Mouse (Mus musculus) midbrain, embryonic 15.5 days (tissue): Measurements from ENCODE around the gene Gcn1l1. TPM values are rescaled to one million over a fixed set of nuclear protein-coding genes. Genes with fewer than 3 reads are reported as not detected.
A peak's percentile ranks its signal among the peaks of the same experiment; 100 is the strongest.

Source experiments
- ATAC-seq: fragments of 200-750 bp; cut with Nextera tagmentation; replicated peaks from 2 replicates; pipeline ENCODE4 v1.8.0; 2017; ENCODE audit warnings: moderate TSS enrichment
- H3K27ac ChIP-seq: fragments of 300-500 bp; sonication (generic); 2 replicates; pipeline ENCODE4 v1.5.1; 2015; ENCODE audit warnings: mild to moderate bottlenecking, inconsistent platforms
- H3K27me3 ChIP-seq: fragments of 300-500 bp; sonication (generic); replicated peaks from 2 replicates; pipeline ENCODE4 v1.6.1; 2015; ENCODE audit warnings: inconsistent platforms
- H3K36me3 ChIP-seq: fragments of 300-500 bp; sonication (generic); replicated peaks from 2 replicates; pipeline ENCODE4 v1.6.1; 2015; ENCODE audit warnings: inconsistent platforms
- H3K4me1 ChIP-seq: fragments of 300-500 bp; sonication (generic); 2 replicates; pipeline ENCODE4 v1.6.1; 2015; ENCODE audit warnings: inconsistent platforms
- H3K4me2 ChIP-seq: fragments of 300-500 bp; sonication (generic); 2 replicates; pipeline ENCODE4 v1.6.1; 2015; ENCODE audit warnings: inconsistent platforms, mild to moderate bottlenecking, moderate library complexity
- H3K4me3 ChIP-seq: fragments of 300-500 bp; sonication (generic); 2 replicates; pipeline ENCODE4 v1.5.1; 2015; ENCODE audit warnings: mild to moderate bottlenecking, inconsistent platforms
- H3K9ac ChIP-seq: fragments of 300-500 bp; sonication (generic); 2 replicates; pipeline ENCODE4 v1.6.1; 2015; ENCODE audit warnings: mild to moderate bottlenecking, inconsistent platforms
- H3K9me3 ChIP-seq: fragments of 300-500 bp; sonication (generic); 2 replicates; pipeline ENCODE4 v1.6.1; 2016; ENCODE audit warnings: inconsistent platforms
- WGBS: fragments of 180-500 bp; shearing (Covaris S2); methylation state at CpG from one replicate; pipeline ENCODE4 v1.1.7; 2015; ENCODE audit warnings: mixed read lengths; 5-methylcytosine and 5-hydroxymethylcytosine counted together
- polyA plus RNA-seq: library from polyadenylated mRNA; unstranded; fragments of >200 nt; fragmentation: Nextera tagmentation; extraction: Ambion mirVana; gene quantifications from 2 replicates; pipeline ENCODE4 v1.2.1, GENCODE M21; 2015

Gene Gcn1l1
- polyA plus RNA-seq, 1 experiment from 2014 or later = 53.4 TPM

DNA sequence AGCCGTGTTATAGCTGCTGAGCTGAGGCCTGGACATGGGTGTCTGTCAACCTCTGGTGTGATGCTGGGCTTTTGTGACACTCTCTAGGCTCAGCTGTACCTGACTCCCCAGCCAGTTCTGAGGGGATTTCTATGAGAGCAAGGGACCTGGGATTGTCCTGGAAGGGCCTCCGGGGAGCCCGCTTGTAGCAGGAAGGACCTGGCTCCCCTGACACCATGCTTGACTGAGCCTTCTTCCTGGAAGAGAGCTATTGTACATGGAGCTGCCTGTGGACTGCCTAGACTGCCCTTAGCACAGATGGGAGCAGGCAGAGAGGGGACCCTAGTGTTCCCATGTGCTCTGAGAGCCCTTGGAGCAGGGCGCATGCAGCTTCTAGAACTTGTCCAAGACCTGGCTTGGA is 39.6 kb upstream of the Gcn1l1 start:
- Histone ChIP-seq H3K27me3 (no peaks in the 10 kb centered on the region), H3K27ac (no peak overlapping the region), H3K4me3 (no peak overlapping the region), H3K4me2 (no peak overlapping the region), H3K9ac (no peak overlapping the region), H3K36me3 (no peaks in the 10 kb centered on the region), H3K4me1 (peaks cover 12% of the 10 kb centered on the region; the same call in 1 of the 2 replicates), H3K9me3 (no peaks in the 10 kb centered on the region)
- ATAC-seq = no peak
- 93% methylated on average over 4 of the region's 4 CpGs for WGBS

- Histone ChIP-seq H3K27ac (no peak overlapping the region), H3K9me3 (no peaks in the 10 kb centered on the region), H3K4me1 (peaks cover 12% of the 10 kb centered on the region), H3K36me3 (no peaks in the 10 kb centered on the region), H3K4me3 (no peak overlapping the region), H3K9ac (no peak overlapping the region), H3K4me2 (no peak overlapping the region), H3K27me3 (no peaks in the 10 kb centered on the region)
- no peak for ATAC-seq
- 74% methylated on average over 9 of the region's 9 CpGs for WGBS
These were observed 39.1 kb upstream of the Gcn1l1 start for GRCm38 (mm10) chr5:115525943-115526342.

- Histone ChIP-seq H3K36me3 (no peaks in the 10 kb centered on the region), H3K4me2 (no peak overlapping the region), H3K9me3 (no peaks in the 10 kb centered on the region), H3K4me1 (peaks cover 19% of the 10 kb centered on the region), H3K9ac (no peak overlapping the region), H3K4me3 (no peak overlapping the region), H3K27ac (no peak overlapping the region), H3K27me3 (no peaks in the 10 kb centered on the region)
- 88% methylated on average over 17 of the region's 17 CpGs for WGBS
- no peak for ATAC-seq
These were observed 38.4 kb upstream of the Gcn1l1 start for GRCm38 (mm10) chr5:115526456-115527202.

- WGBS = 88% methylated on average over 5 of the region's 5 CpGs
- no peaks in the 10 kb centered on the region for H3K27me3 ChIP-seq
- no peak overlapping the region for H3K27ac ChIP-seq
- no peaks in the 10 kb centered on the region for H3K36me3 ChIP-seq
- no peaks in the 10 kb centered on the region for H3K9me3 ChIP-seq
- no peak overlapping the region for H3K4me3 ChIP-seq
- no peak overlapping the region for H3K4me2 ChIP-seq
- H3K9ac ChIP-seq = no peak overlapping the region
- ATAC-seq = no peak
- H3K4me1 ChIP-seq = peaks cover 24% of the 10 kb centered on the region
These were observed 36.9 kb upstream of the Gcn1l1 start for GRCm38 (mm10) chr5:115528128-115528527.

DNA sequence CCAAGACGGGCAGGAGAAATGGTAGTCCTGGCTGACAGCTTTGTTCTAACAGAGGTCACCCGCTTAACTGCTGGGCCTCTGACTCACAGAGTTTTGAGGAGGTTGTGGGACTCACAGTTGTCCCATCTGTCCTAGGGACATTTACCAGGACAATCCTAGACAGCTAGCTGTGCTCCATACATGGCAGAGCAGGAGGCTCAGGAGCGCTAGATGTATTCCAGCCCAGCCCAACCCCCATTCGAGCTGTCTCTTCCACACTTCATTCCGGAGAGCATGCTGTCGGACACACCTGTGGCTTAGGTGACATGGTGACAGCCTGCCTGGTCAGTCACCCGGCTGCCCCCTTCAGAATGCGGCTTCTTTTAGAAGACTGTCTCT is 35.7 kb upstream of the Gcn1l1 start:
- H3K4me1 ChIP-seq = peaks cover 24% of the 10 kb centered on the region
- no peak overlapping the region for H3K4me3 ChIP-seq
- 75% methylated on average over 8 of the region's 8 CpGs for WGBS
- no peak for ATAC-seq
- H3K27ac ChIP-seq = peak overlapping the region; percentile 8; the same call in 1 of the 2 replicates
- no peaks in the 10 kb centered on the region for H3K9me3 ChIP-seq
- no peak overlapping the region for H3K4me2 ChIP-seq
- no peaks in the 10 kb centered on the region for H3K36me3 ChIP-seq
- no peak overlapping the region for H3K9ac ChIP-seq
- no peaks in the 10 kb centered on the region for H3K27me3 ChIP-seq

DNA sequence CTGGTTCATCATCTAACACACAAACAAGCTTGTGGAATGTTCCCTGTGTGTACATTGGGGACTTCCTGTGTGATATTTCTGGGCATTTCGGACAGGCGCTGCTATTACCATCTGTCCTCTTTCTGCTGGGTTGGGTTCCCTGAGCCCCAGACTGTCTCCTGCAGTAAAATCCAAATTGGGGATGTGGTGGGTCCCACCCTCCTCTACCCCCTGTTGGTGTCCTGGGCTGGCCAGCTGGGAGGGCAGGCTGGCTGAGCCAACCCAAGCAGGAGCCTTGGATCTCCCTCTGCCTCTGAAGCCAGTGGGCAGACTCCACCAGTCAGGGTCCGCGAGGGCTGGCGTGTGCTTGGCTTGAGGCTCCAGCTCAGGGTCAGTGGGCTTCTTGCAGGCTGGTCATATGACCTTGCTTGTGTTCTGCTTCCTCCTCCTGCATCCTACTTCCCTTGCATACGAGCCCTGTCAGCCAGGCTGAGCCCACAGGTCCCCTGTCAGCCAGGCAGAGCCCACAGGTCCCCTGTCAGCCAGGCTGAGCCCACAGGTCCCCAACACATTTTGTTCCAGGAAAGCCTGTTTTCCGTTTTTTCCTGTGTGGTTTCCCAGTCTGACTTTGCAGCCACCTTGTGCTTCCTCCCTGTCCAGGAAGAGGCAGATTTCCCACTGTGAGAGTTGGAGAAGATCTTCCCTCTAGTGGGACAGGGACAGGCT is 35.2 kb upstream of the Gcn1l1 start:
- ATAC-seq = no peak
- 72% methylated on average over 7 of the region's 7 CpGs for WGBS
- Histone ChIP-seq H3K27me3 (no peaks in the 10 kb centered on the region), H3K27ac (peak overlapping the region; percentile 26; the same call in 1 of the 2 replicates), H3K9ac (no peak overlapping the region), H3K4me3 (no peak overlapping the region), H3K4me1 (peaks cover 24% of the 10 kb centered on the region), H3K4me2 (no peak overlapping the region), H3K36me3 (no peaks in the 10 kb centered on the region), H3K9me3 (no peaks in the 10 kb centered on the region)

DNA sequence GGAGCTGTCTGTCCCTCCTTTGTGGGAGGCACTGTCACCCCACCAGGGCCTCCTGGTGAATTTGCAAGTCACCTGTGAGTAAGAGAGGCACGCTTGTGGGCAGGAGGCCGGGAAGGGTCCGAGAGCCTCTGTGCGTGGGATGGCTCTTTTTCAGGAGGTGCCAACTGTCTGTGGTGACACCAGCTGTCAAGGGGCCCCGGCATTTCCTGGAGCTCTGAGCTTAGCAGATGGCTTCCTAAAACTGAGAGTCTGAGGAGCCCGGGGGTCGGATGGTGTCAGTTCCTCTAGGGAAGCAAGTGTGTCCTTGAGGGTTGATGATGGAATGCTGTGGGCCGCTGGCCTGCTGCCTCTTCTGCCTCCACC is 34.6 kb upstream of the Gcn1l1 start:
- no peak for ATAC-seq
- Histone ChIP-seq H3K4me3 (no peak overlapping the region), H3K4me2 (no peak overlapping the region), H3K9ac (no peak overlapping the region), H3K36me3 (no peaks in the 10 kb centered on the region), H3K27me3 (no peaks in the 10 kb centered on the region), H3K4me1 (peaks cover 24% of the 10 kb centered on the region), H3K27ac (0 out of 2 replicates have a peak overlapping the region, but pooled peaks have one; percentile 26), H3K9me3 (no peaks in the 10 kb centered on the region)
- 83% methylated on average over 8 of the region's 8 CpGs for WGBS

DNA sequence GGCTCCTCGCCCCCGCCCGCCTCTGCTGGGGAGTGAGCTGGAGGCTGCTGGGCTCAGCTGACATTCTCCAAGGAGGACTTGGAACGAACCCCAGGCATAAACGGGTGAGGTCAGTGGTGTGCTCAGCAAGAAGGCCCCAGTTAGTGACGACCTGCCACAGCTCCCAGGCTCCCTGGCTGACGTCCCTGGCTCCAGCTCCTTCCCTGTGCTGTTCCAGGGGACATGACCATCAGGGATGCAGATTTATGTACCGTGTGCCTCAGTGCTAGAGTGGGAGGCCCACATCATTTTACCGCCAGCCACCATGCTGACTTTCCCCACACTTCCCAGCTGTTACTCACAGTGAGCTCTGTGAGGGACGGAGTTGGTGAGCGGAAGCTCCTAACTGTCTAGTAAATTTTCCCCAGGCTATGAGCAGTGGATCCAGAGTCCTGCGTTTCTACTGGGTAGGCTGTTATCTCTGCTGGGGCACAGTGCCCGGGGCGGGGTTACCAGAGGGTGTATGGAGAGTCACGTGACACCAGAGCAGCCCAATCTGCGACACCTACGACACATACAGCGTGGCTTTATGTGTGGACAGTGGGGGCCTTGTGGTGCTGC is 33.3 kb upstream of the Gcn1l1 start:
- no peak overlapping the region for H3K4me3 ChIP-seq
- ATAC-seq = no peak
- peak overlapping the region; percentile 24; the same call in 1 of the 2 replicates for H3K27ac ChIP-seq
- H3K4me2 ChIP-seq = no peak overlapping the region
- peaks cover 24% of the 10 kb centered on the region for H3K4me1 ChIP-seq
- 51% methylated on average over 18 of the region's 18 CpGs for WGBS
- no peaks in the 10 kb centered on the region for H3K36me3 ChIP-seq
- H3K9ac ChIP-seq = peak overlapping the region; percentile 3; the same call in 1 of the 2 replicates
- no peaks in the 10 kb centered on the region for H3K9me3 ChIP-seq
- H3K27me3 ChIP-seq = no peaks in the 10 kb centered on the region

GRCm38 (mm10) chr5:115534290-115534731 is 30.7 kb upstream of the Gcn1l1 start:
- Histone ChIP-seq H3K4me2 (no peak overlapping the region), H3K27me3 (no peaks in the 10 kb centered on the region), H3K36me3 (no peaks in the 10 kb centered on the region), H3K4me1 (peaks cover 30% of the 10 kb centered on the region), H3K9me3 (no peaks in the 10 kb centered on the region), H3K27ac (no peak overlapping the region), H3K4me3 (no peak overlapping the region), H3K9ac (no peak overlapping the region)
- no peak for ATAC-seq
- 19% methylated on average over 16 of the region's 16 CpGs for WGBS

DNA sequence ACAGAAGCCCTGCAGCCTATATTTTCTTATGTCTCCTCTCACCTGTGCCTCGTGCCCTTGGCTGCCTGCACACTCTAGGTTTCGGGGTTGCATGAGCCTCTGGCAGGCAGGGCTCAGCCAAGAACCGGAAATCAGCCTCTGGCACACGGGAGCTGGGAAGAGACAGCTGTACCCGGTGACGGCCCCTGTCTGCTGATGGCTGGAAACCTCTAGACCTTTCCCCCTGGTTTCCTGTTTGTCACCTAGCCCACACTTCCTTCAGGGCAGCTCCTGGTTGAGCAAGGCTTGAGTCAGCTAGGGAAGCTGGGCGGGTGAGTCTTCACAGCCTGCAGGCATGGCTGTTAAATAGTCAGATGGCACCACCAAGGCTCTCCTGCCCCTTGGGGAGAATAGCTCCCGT is 30.2 kb upstream of the Gcn1l1 start:
- WGBS = 61% methylated on average over 8 of the region's 8 CpGs
- H3K9me3 ChIP-seq = no peaks in the 10 kb centered on the region
- ATAC-seq = no peak
- H3K4me2 ChIP-seq = no peak overlapping the region
- H3K27me3 ChIP-seq = no peaks in the 10 kb centered on the region
- no peaks in the 10 kb centered on the region for H3K36me3 ChIP-seq
- peaks cover 27% of the 10 kb centered on the region for H3K4me1 ChIP-seq
- H3K27ac ChIP-seq = no peak overlapping the region
- H3K4me3 ChIP-seq = no peak overlapping the region
- H3K9ac ChIP-seq = no peak overlapping the region

DNA sequence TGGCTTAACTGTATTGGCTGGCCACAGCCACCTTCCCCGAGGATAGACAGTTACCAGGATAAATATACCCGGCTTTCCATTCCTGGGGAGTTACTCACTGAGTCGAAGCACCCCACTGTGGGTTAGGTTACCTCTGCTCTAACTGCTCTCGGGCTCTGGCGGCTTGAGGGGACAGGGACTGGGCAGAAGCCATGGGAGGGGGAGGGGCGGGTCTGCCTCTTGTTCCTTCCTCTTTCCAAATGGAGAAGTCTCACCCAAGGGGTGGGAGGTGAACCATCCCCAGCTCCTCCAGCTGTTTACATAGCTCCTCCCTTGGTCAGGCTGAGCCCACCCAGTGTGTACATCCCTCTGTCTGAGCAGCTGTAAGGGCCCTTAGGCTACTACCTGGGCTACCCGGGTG is 29.4 kb upstream of the Gcn1l1 start:
- no peak for ATAC-seq
- Histone ChIP-seq H3K9ac (no peak overlapping the region), H3K27ac (no peak overlapping the region), H3K36me3 (no peaks in the 10 kb centered on the region), H3K4me2 (no peak overlapping the region), H3K4me1 (peaks cover 27% of the 10 kb centered on the region), H3K27me3 (no peaks in the 10 kb centered on the region), H3K9me3 (no peaks in the 10 kb centered on the region), H3K4me3 (no peak overlapping the region)
- WGBS = 41% methylated on average over 7 of the region's 7 CpGs

- Histone ChIP-seq H3K9ac (no peak overlapping the region), H3K9me3 (no peaks in the 10 kb centered on the region), H3K36me3 (no peaks in the 10 kb centered on the region), H3K4me3 (no peak overlapping the region), H3K27me3 (no peaks in the 10 kb centered on the region), H3K4me1 (peaks cover 19% of the 10 kb centered on the region), H3K27ac (no peak overlapping the region), H3K4me2 (no peak overlapping the region)
- 0 out of 2 replicates have a peak, but pooled peaks have one; percentile 25 for ATAC-seq
- 70% methylated on average over 13 of the region's 13 CpGs for WGBS
These were observed 26.9 kb upstream of the Gcn1l1 start for GRCm38 (mm10) chr5:115538017-115538692.
